Mouse (Mus musculus) liver, postnatal 0 days (tissue): ENCODE results near the gene U2af2.

ENCODE experiments used
- CTCF ChIP-seq: sonication (generic); IDR thresholded peaks from 2 replicates; pipeline ENCODE4 v1.5.1; 2016; ENCODE audit warnings: antibody characterized with exemption, low read depth
- EP300 ChIP-seq: IDR thresholded peaks from 2 replicates; pipeline ENCODE4 v1.6.1; 2016; ENCODE audit warnings: antibody characterized with exemption, low read depth, mild to moderate bottlenecking

DNA sequence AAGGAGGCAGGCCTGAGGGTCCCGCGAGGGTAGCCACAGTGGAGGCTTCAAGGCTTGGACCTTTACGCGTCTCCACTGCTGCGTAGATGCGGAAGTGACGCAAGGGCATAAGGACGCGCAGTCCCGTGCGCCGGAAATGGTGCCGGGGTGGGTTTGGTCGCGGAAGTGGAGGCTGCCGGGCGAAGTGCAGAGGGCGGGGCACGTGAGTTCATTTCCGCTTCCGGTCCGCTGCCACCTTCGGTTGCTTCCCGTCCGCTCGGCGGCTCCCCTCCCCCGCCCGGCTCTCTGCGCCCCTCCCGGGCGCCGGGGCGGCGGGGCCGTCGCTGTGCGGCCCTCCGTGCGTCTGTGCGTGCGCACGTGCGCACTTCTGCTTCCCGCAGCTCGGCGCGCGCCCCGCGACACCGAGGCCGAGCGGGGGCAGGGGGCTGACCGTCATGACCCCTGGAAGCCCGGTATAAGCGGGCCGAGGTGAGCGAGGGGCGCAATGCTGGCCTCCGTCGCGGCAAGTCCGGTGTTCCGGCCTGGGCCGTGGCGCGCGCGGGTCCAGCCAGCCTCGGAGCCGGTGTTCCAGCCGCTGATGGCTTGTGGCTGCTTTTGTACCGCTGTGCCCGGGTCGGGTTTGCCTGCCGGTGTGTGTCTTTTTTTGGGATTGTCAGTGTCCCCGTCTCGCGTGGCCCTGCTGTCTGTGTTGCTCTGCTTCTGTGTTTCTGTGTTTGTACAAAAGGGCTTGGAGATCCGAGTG is 18.2 kb downstream of the U2af2 start, which contains the start of gene Epn1:
- TF ChIP-seq CTCF, result no peak
- TF ChIP-seq EP300, result peak; percentile 40; the same call in 1 of the 2 replicates
